Mouse (Mus musculus) embryonic fibroblast, embryonic 13.5 days (primary cell): ENCODE measurements around the gene Supt20. TPM values are rescaled to one million over a fixed set of nuclear protein-coding genes. Genes with fewer than 3 reads are reported as not detected.
A peak's percentile ranks its signal among the peaks of the same experiment; 100 is the strongest.
"Not testable (repeated sequence)": the region's sequence is repeated elsewhere in the genome, so short reads cannot be mapped to it uniquely, and the experiment has no call there.

ENCODE experiments used
- H3K27ac ChIP-seq: 2 replicates; pipeline ENCODE4 v1.5.1; 2012; ENCODE audit warnings: low read length, control low read depth, inconsistent platforms; ENCODE audit not compliant: insufficient read depth
- H3K4me1 ChIP-seq: 2 replicates; pipeline ENCODE4 v1.6.1; 2011; ENCODE audit warnings: low read length; ENCODE audit not compliant: control insufficient read depth, insufficient read depth
- H3K4me3 ChIP-seq: 2 replicates; pipeline ENCODE4 v1.5.1; 2011; ENCODE audit warnings: mild to moderate bottlenecking, control low read depth, low read length; ENCODE audit not compliant: insufficient read depth
- CTCF ChIP-seq: IDR thresholded peaks from 2 replicates; pipeline ENCODE4 v1.5.1; 2011; ENCODE audit warnings: mild to moderate bottlenecking, control low read depth, low read length, moderate library complexity, borderline replicate concordance; ENCODE audit not compliant: insufficient read depth
- POLR2A ChIP-seq: IDR thresholded peaks from 2 replicates; pipeline ENCODE4 v1.6.1; 2011; ENCODE audit warnings: low read depth, mild to moderate bottlenecking, control low read depth, low read length, moderate library complexity
- polyA plus RNA-seq: library from polyadenylated mRNA; stranded (reverse); fragments of >200 nt; gene quantifications from 2 replicates; pipeline ENCODE4 v1.2.4, GENCODE M21; 2011; ENCODE audit warnings: low read depth; ENCODE audit not compliant: missing spikeins, insufficient read length

The Supt20 gene
- polyA plus RNA-seq, 1 experiment: 121 TPM

- no peak overlapping the region for H3K4me3 ChIP-seq
- H3K27ac ChIP-seq: no peak overlapping the region
- TF ChIP-seq POLR2A (no peak), CTCF (peak; percentile 30; the same call in 1 of the 2 replicates)
- H3K4me1 ChIP-seq: no peaks in the 10 kb centered on the region
Observed at GRCm38 (mm10) chr3:54745799-54746198, 53.2 kb downstream of the Supt20 start.

- Histone ChIP-seq H3K27ac (no peak overlapping the region), H3K4me3 (no peak overlapping the region)
- TF ChIP-seq POLR2A: no peak
- TF ChIP-seq CTCF: no peak
Observed at GRCm38 (mm10) chr3:54753411-54753810, 60.8 kb downstream of the Supt20 start.

GRCm38 (mm10) chr3:54755145-54756041 is 62.8 kb downstream of the Supt20 start, which contains the start of gene Smad9:
Gene Smad9 (plus strand): TSS chr3:54755582.
- Histone ChIP-seq H3K4me1 (no peaks in the 10 kb centered on the region), H3K27ac (peak within 1 kb of the TSS; percentile 27), H3K4me3 (peak within 1 kb of the TSS; percentile 52)
- TF ChIP-seq POLR2A (no peak), CTCF (no peak)

More at GRCm38 (mm10) chr3:54753411-54753810, 60.8 kb downstream of the Supt20 start:
- no peaks in the 10 kb centered on the region for H3K4me1 ChIP-seq

- H3K4me3 ChIP-seq: peak overlapping the region; percentile 52
- peak overlapping the region; percentile 27 for H3K27ac ChIP-seq
- TF ChIP-seq POLR2A (no peak), CTCF (no peak)
- H3K4me1 ChIP-seq: no peaks in the 10 kb centered on the region
Observed at GRCm38 (mm10) chr3:54756058-54756457, 63.5 kb downstream of the Supt20 start.

GRCm38 (mm10) chr3:54757446-54757845 is 64.8 kb downstream of the Supt20 start:
- H3K27ac ChIP-seq: no peak overlapping the region
- TF ChIP-seq POLR2A (no peak), CTCF (no peak)
- H3K4me1 ChIP-seq: no peaks in the 10 kb centered on the region
- H3K4me3 ChIP-seq: no peak overlapping the region

- Histone ChIP-seq H3K4me1 (no peaks in the 10 kb centered on the region), H3K27ac (no peak overlapping the region), H3K4me3 (no peak overlapping the region)
- TF ChIP-seq POLR2A (no peak), CTCF (no peak)
Observed at GRCm38 (mm10) chr3:54759211-54759610, 66.6 kb downstream of the Supt20 start.

- TF ChIP-seq POLR2A (no peak), CTCF (no peak)
- H3K27ac ChIP-seq: no peak overlapping the region
- no peaks in the 10 kb centered on the region for H3K4me1 ChIP-seq
- H3K4me3 ChIP-seq: no peak overlapping the region
Observed at GRCm38 (mm10) chr3:54760321-54761115, 67.9 kb downstream of the Supt20 start.

- H3K27ac ChIP-seq: no peak overlapping the region
- no peaks in the 10 kb centered on the region for H3K4me1 ChIP-seq
- H3K4me3 ChIP-seq: no peak overlapping the region
- TF ChIP-seq POLR2A (no peak), CTCF (no peak)
Observed at GRCm38 (mm10) chr3:54761258-54761657, 68.7 kb downstream of the Supt20 start.

- TF ChIP-seq POLR2A (peak; percentile 23; the same call in 1 of the 2 replicates), CTCF (no peak)
- Histone ChIP-seq H3K4me1 (no peaks in the 10 kb centered on the region), H3K4me3 (peak overlapping the region; percentile 17; the same call in 1 of the 2 replicates), H3K27ac (no peak overlapping the region)
Observed at GRCm38 (mm10) chr3:54764418-54764817, 71.8 kb downstream of the Supt20 start.

GRCm38 (mm10) chr3:54765521-54765920 is 72.9 kb downstream of the Supt20 start:
- H3K4me3 ChIP-seq, H3K27ac ChIP-seq, H3K4me1 ChIP-seq: not testable (repeated sequence)
- peak; percentile 31; the same call in 1 of the 2 replicates for TF ChIP-seq CTCF
